Mouse (Mus musculus): ENCODE measurements around the gene Vmn1r30. TPM values are rescaled to one million over a fixed set of nuclear protein-coding genes. Genes with fewer than 3 reads are reported as not detected.

The Vmn1r30 gene
- not detected in 2 replicates for polyA plus RNA-seq (2015; fragmentation: Nextera tagmentation; extraction: Ambion mirVana)

GRCm38 (mm10) chr6:58443285-58443684 is at the start of gene Vmn1r30:
Gene Vmn1r30, minus strand, starts transcription at chr6:58443385.
- Histone ChIP-seq H3K4me2 (ENCODE audit: low read depth, low read length) (no peak within 1 kb of the TSS), H3K27me3 (ENCODE audit: control insufficient read depth, insufficient read depth, low read depth, low read length) (no peaks in the 10 kb centered on the region), H3K9me3 (ENCODE audit: control insufficient read depth, low read length) (no peaks in the 10 kb centered on the region), H3K4me3 (ENCODE audit: low read length) (no peak within 1 kb of the TSS), H3K4me1 (replicated peaks; ENCODE audit: control insufficient read depth, insufficient read depth, low read length) (no peaks in the 10 kb centered on the region), H3K36me3 (ENCODE audit: control insufficient read depth, insufficient read depth, low read length) (no peaks in the 10 kb centered on the region), H3K27ac (ENCODE audit: low read length) (no peak within 1 kb of the TSS), H3K9ac (ENCODE audit: low read length) (no peak within 1 kb of the TSS)
- no peak for ATAC-seq (ENCODE audit: low read depth)

- H3K4me1 ChIP-seq (replicated peaks; ENCODE audit: control insufficient read depth, insufficient read depth, low read length) = no peaks in the 10 kb centered on the region
- H3K9me3 ChIP-seq (ENCODE audit: control insufficient read depth, low read length) = no peaks in the 10 kb centered on the region
- WGBS = 78% methylated on average over 1 of the region's 1 CpGs
- no peak within 1 kb of the TSS for H3K9ac ChIP-seq (ENCODE audit: low read length)
- no peaks in the 10 kb centered on the region for H3K36me3 ChIP-seq (ENCODE audit: control insufficient read depth, insufficient read depth, low read length)
- no peak within 1 kb of the TSS for H3K27ac ChIP-seq (ENCODE audit: low read length)
- H3K4me3 ChIP-seq (ENCODE audit: low read length) = no peak within 1 kb of the TSS
- no peaks in the 10 kb centered on the region for H3K27me3 ChIP-seq (ENCODE audit: control insufficient read depth, insufficient read depth, low read depth, low read length)
- no peak for ATAC-seq (ENCODE audit: low read depth)
- no peak within 1 kb of the TSS for H3K4me2 ChIP-seq (ENCODE audit: low read depth, low read length)
Measured at GRCm38 (mm10) chr6:58475230-58475629, 32.0 kb upstream of the Vmn1r30 start, which contains the start of gene Vmn1r31. Gene Vmn1r31, minus strand, starts transcription at chr6:58475330.

Other genes with a start within 250 kb of the Vmn1r30 start
- not detected in 2 replicates for gene Vmn1r27, start 224.6 kb downstream of the Vmn1r30 start, polyA plus RNA-seq (2015; fragmentation: Nextera tagmentation; extraction: Ambion mirVana)
- not detected in 2 replicates for gene Vmn1r28, start 181.3 kb downstream of the Vmn1r30 start, polyA plus RNA-seq (2015; fragmentation: Nextera tagmentation; extraction: Ambion mirVana)
- gene Vmn1r29, start 141.8 kb downstream of the Vmn1r30 start, polyA plus RNA-seq (2015; fragmentation: Nextera tagmentation; extraction: Ambion mirVana) = not detected in 2 replicates
- gene Vmn1r31, start 31.9 kb upstream of the Vmn1r30 start, polyA plus RNA-seq (2015; fragmentation: Nextera tagmentation; extraction: Ambion mirVana) = not detected in 2 replicates
- 56.7 and 62.1 TPM in 2 replicates for gene Abcg2, start 141.1 kb upstream of the Vmn1r30 start, polyA plus RNA-seq (2015; fragmentation: Nextera tagmentation; extraction: Ambion mirVana)